Mouse (Mus musculus) bone marrow, adult 2 months (tissue): ENCODE data around the gene Rhox9.
"Not testable (repeated sequence)": the region's sequence is repeated elsewhere in the genome, so short reads cannot be mapped to it uniquely, and the experiment has no call there.

Source experiments
- CTCF ChIP-seq: fragments of 200-500 bp; IDR thresholded peaks from 2 replicates; pipeline ENCODE4 v1.5.1; 2011; ENCODE audit warnings: low read length, control low read depth; ENCODE audit not compliant: control insufficient read depth, insufficient read depth
- POLR2A ChIP-seq: fragments of 200-500 bp; IDR thresholded peaks from 2 replicates; pipeline ENCODE4 v1.6.1; 2011; ENCODE audit warnings: low read depth, mild to moderate bottlenecking, control low read depth, low read length, borderline replicate concordance; ENCODE audit not compliant: control insufficient read depth

DNA sequence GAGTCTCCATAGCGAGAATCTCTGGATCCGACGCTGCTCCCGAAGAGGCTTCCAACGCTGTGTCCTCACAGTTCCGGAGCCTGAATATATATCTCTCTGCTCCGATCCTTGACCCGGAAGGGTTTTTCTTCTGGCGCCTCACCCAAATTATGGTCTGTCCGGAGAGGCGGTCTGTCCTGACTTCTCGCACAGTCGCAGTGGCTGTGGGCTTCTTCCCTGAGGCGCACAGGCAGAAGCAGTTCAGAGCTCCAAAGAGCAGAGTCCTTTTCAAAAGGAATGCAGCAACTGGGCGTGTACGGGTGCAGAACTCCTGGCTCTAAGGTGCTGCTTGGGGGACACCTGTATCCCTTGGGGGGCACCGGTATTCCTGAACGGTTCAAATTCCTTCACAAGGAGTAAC is at the start of gene Rhox9:
- not testable (repeated sequence) for TF ChIP-seq POLR2A, CTCF
